Mouse (Mus musculus) heart, embryonic 14.5 days (tissue): Measurements from ENCODE around the gene Rbm8a. TPM values are rescaled to one million over a fixed set of nuclear protein-coding genes. Genes with fewer than 3 reads are reported as not detected.
A peak's percentile ranks its signal among the peaks of the same experiment; 100 is the strongest.

Experiments
- ATAC-seq: fragments of 200-750 bp; cut with Nextera tagmentation; 2 replicates; pipeline ENCODE4 v1.8.0; 2017; ENCODE audit warnings: low read depth, moderate TSS enrichment; ENCODE audit not compliant: insufficient number of reproducible peaks, insufficient read depth, low FRiP score
- H3K27ac ChIP-seq, 2 experiments: fragments of 200-500 bp in 1 of 2; fragments of 300-500 bp in 1 of 2; sonication (generic) in 1 of 2; replicated peaks in 1 of 2; 2 replicates each; pipeline ENCODE4 v1.5.1; 2012 to 2014; ENCODE audit warnings: low read depth in 2 of 2, low read length in 2 of 2, control low read depth in 1 of 2, mild to moderate bottlenecking in 1 of 2, mixed read lengths in 1 of 2; ENCODE audit not compliant: control insufficient read depth in 1 of 2, insufficient read depth in 1 of 2
- H3K27me3 ChIP-seq: fragments of 300-500 bp; sonication (generic); 2 replicates; pipeline ENCODE4 v1.6.1; 2014; ENCODE audit warnings: mild to moderate bottlenecking, low read length, control low read depth; ENCODE audit not compliant: control insufficient read depth, insufficient read depth
- H3K36me3 ChIP-seq: fragments of 300-500 bp; sonication (generic); 2 replicates; pipeline ENCODE4 v1.6.1; 2014; ENCODE audit warnings: mild to moderate bottlenecking, control low read depth, low read length, mixed read lengths; ENCODE audit not compliant: control insufficient read depth, insufficient read depth
- H3K4me1 ChIP-seq, 2 experiments: fragments of 200-500 bp in 1 of 2; fragments of 300-500 bp in 1 of 2; sonication (generic) in 1 of 2; 2 replicates each; pipeline ENCODE4 v1.6.1; 2012 to 2014; ENCODE audit warnings: low read length in 2 of 2, control low read depth in 1 of 2, mixed read lengths in 1 of 2; ENCODE audit not compliant: control insufficient read depth in 2 of 2, insufficient read depth in 2 of 2
- H3K4me2 ChIP-seq: fragments of 300-500 bp; sonication (generic); 2 replicates; pipeline ENCODE4 v1.6.1; 2014; ENCODE audit warnings: mild to moderate bottlenecking, low read length
- H3K4me3 ChIP-seq, 2 experiments: fragments of 200-500 bp in 1 of 2; fragments of 300-500 bp in 1 of 2; sonication (generic) in 1 of 2; 2 replicates each; pipeline ENCODE4 v1.5.1; 2012 to 2014; ENCODE audit warnings: low read length in 2 of 2, mild to moderate bottlenecking in 2 of 2, control low read depth in 1 of 2, low read depth in 1 of 2, moderate library complexity in 1 of 2; ENCODE audit not compliant: control insufficient read depth in 1 of 2, insufficient read depth in 1 of 2
- H3K9ac ChIP-seq: fragments of 300-500 bp; sonication (generic); 2 replicates; pipeline ENCODE4 v1.6.1; 2014; ENCODE audit warnings: mild to moderate bottlenecking, low read length
- H3K9me3 ChIP-seq: fragments of 300-500 bp; sonication (generic); 2 replicates; pipeline ENCODE4 v1.6.1; 2016; ENCODE audit warnings: low read length, control low read depth; ENCODE audit not compliant: control insufficient read depth
- WGBS: fragments of 180-500 bp; shearing (Covaris S2); extraction: QIAGEN DNeasy Blood & Tissue Kit; methylation state at CpG from one replicate; pipeline ENCODE4 v1.1.7; 2014; 5-methylcytosine and 5-hydroxymethylcytosine counted together
- polyA plus RNA-seq: library from polyadenylated mRNA; unstranded; fragments of >200 nt; fragmentation: Nextera tagmentation; extraction: Ambion mirVana; gene quantifications from 2 replicates; pipeline ENCODE4 v1.2.1, GENCODE M21; 2014

Rbm8a gene
- polyA plus RNA-seq, 1 experiment from 2014 or later = 90.0 TPM

GRCm38 (mm10) chr3:96606618-96607017 lies 23.1 kb upstream of the Rbm8a start:
- Histone ChIP-seq H3K4me1 (peaks cover 5 to 35% of the 10 kb centered on the region in 2 experiments), H3K9ac (no peak overlapping the region), H3K27me3 (no peaks in the 10 kb centered on the region), H3K27ac (no peak overlapping the region), H3K4me2 (no peak overlapping the region), H3K9me3 (no peaks in the 10 kb centered on the region), H3K36me3 (peaks cover 25% of the 10 kb centered on the region), H3K4me3 (no peak overlapping the region)
- 91% methylated on average over 4 of the region's 4 CpGs for WGBS
- no peak for ATAC-seq

GRCm38 (mm10) chr3:96617941-96618340 lies 11.8 kb upstream of the Rbm8a start:
- Histone ChIP-seq H3K27me3 (no peaks in the 10 kb centered on the region), H3K4me3 (no peak overlapping the region), H3K36me3 (peaks cover 80% of the 10 kb centered on the region), H3K9me3 (no peaks in the 10 kb centered on the region), H3K4me2 (no peak overlapping the region), H3K9ac (no peak overlapping the region), H3K4me1 (no peaks in the 10 kb centered on the region), H3K27ac (no peak overlapping the region)
- ATAC-seq = no peak
- WGBS = 90% methylated on average over 3 of the region's 3 CpGs

GRCm38 (mm10) chr3:96623201-96623600 lies 6.5 kb upstream of the Rbm8a start:
- no peak overlapping the region for H3K4me2 ChIP-seq
- no peaks in the 10 kb centered on the region for H3K27me3 ChIP-seq
- 86% methylated on average over 4 of the region's 4 CpGs for WGBS
- peaks cover 74% of the 10 kb centered on the region for H3K36me3 ChIP-seq
- no peak overlapping the region for H3K27ac ChIP-seq
- no peak overlapping the region for H3K4me3 ChIP-seq
- no peaks in the 10 kb centered on the region for H3K9me3 ChIP-seq
- ATAC-seq = no peak
- H3K4me1 ChIP-seq = no peaks in the 10 kb centered on the region
- no peak overlapping the region for H3K9ac ChIP-seq

GRCm38 (mm10) chr3:96632058-96632457 lies 2.3 kb downstream of the Rbm8a start:
- Histone ChIP-seq H3K4me2 (no peak overlapping the region), H3K36me3 (peaks cover 34% of the 10 kb centered on the region), H3K4me1 (peaks cover 5 to 28% of the 10 kb centered on the region in 2 experiments), H3K27ac (no peak overlapping the region), H3K9me3 (no peaks in the 10 kb centered on the region), H3K27me3 (no peaks in the 10 kb centered on the region), H3K9ac (no peak overlapping the region), H3K4me3 (no peak overlapping the region)
- ATAC-seq = no peak

- Histone ChIP-seq H3K4me1 (peaks cover 4 to 27% of the 10 kb centered on the region in 2 experiments), H3K9me3 (no peaks in the 10 kb centered on the region), H3K4me2 (no peak overlapping the region), H3K9ac (no peak overlapping the region), H3K36me3 (peaks cover 54% of the 10 kb centered on the region), H3K27ac (no peak overlapping the region), H3K4me3 (no peak overlapping the region), H3K27me3 (no peaks in the 10 kb centered on the region)
- WGBS = 39% methylated on average over 1 of the region's 1 CpGs
- no peak for ATAC-seq
Observed at GRCm38 (mm10) chr3:96634015-96634414, 4.3 kb downstream of the Rbm8a start.

- Histone ChIP-seq H3K27me3 (no peaks in the 10 kb centered on the region), H3K9me3 (no peaks in the 10 kb centered on the region), H3K4me3 (peak within 1 kb of the TSS; percentile 79 to 86), H3K4me1 (peaks cover 3 to 24% of the 10 kb centered on the region in 2 experiments), H3K9ac (peak within 1 kb of the TSS; percentile 95), H3K36me3 (peaks cover 66% of the 10 kb centered on the region), H3K4me2 (peak within 1 kb of the TSS; percentile 89), H3K27ac (peak within 1 kb of the TSS; percentile 82 to 89)
- ATAC-seq = peak; percentile 83
- WGBS = 2% methylated on average over 60 of the region's 60 CpGs
Observed at GRCm38 (mm10) chr3:96634928-96635879, 5.5 kb downstream of the Rbm8a start, which contains the start of the genes Pex11b and Gm42957. Pex11b (plus strand) TSS chr3:96635376. Gm42957 (plus strand) TSS chr3:96635474.

- no peaks in the 10 kb centered on the region for H3K27me3 ChIP-seq
- H3K9ac ChIP-seq = peak overlapping the region; percentile 95
- no peak for ATAC-seq
- no peaks in the 10 kb centered on the region for H3K9me3 ChIP-seq
- peak overlapping the region; percentile 79 to 86 for H3K4me3 ChIP-seq
- peak overlapping the region; percentile 89 for H3K4me2 ChIP-seq
- peak overlapping the region in 1 of 2 experiments; percentile 82; a peak in 2 of 4 replicates for H3K27ac ChIP-seq
- 9% methylated on average over 15 of the region's 15 CpGs for WGBS
- peaks cover 68% of the 10 kb centered on the region for H3K36me3 ChIP-seq
- H3K4me1 ChIP-seq = peaks cover 3 to 18% of the 10 kb centered on the region in 2 experiments; a peak in 3 of 4 replicates
Observed at GRCm38 (mm10) chr3:96635906-96636305, 6.2 kb downstream of the Rbm8a start.
